Mouse (Mus musculus) limb, embryonic 10.5 days (tissue): ENCODE data around the gene Setd3. TPM values are rescaled to one million over a fixed set of nuclear protein-coding genes. Genes with fewer than 3 reads are reported as not detected.

Experiments used
- polyA plus RNA-seq: library from polyadenylated mRNA; unstranded; fragments of >200 nt; fragmentation: Nextera tagmentation; extraction: Ambion mirVana; gene quantifications from 2 replicates; pipeline ENCODE4 v1.2.1, GENCODE M21; 2016

Setd3 gene
- polyA plus RNA-seq, 1 experiment from 2014 or later = 76.9 TPM

Other genes with a start within 250 kb of the Setd3 start
- 5.4 and 7.8 TPM in 2 replicates for gene Bcl11b, start 175.7 kb downstream of the Setd3 start, polyA plus RNA-seq
- 3.3 and 3.4 TPM in 2 replicates for gene Ccnk, start 265 bp upstream of the Setd3 start, polyA plus RNA-seq
- 5.4 and 6.2 TPM in 2 replicates for gene Ccdc85c, start 96.1 kb upstream of the Setd3 start, polyA plus RNA-seq
- 0.06 and 0.21 TPM in 2 replicates for gene Hhipl1, start 127.0 kb upstream of the Setd3 start, polyA plus RNA-seq
- 1.9 and 2.0 TPM in 2 replicates for gene Cyp46a1, start 155.1 kb upstream of the Setd3 start, polyA plus RNA-seq
- gene Eml1, start 191.6 kb upstream of the Setd3 start, polyA plus RNA-seq = 47.1 and 64.7 TPM in 2 replicates